Mouse (Mus musculus) megakaryocyte, adult 5-6 weeks (primary cell): ENCODE measurements around the gene Vwa7. TPM values are rescaled to one million over a fixed set of nuclear protein-coding genes. Genes with fewer than 3 reads are reported as not detected.
A peak's percentile ranks its signal among the peaks of the same experiment; 100 is the strongest.
"Not testable (repeated sequence)": the region's sequence is repeated elsewhere in the genome, so short reads cannot be mapped to it uniquely, and the experiment has no call there.

Source experiments
- ATAC-seq: 2 replicates; pipeline ENCODE4 v1.8.0; 2016; ENCODE audit warnings: mild to moderate bottlenecking, inconsistent platforms; ENCODE audit not compliant: poor library complexity, severe bottlenecking
- total RNA-seq, 2 experiments: library from RNA; stranded (forward) in 1 of 2; stranded (reverse) in 1 of 2; fragments of 153-499, 151-499 nt in 1 of 2; fragments of 221-1000, 200-1000 nt in 1 of 2; gene quantifications; 2 replicates each; pipeline versions ENCODE4 v1.2.3 to v1.2.4; 2015 to 2017

Gene Vwa7
- total RNA-seq, 2 experiments from 2014 or later, result 0.11 TPM; not detected in 1

GRCm38 (mm10) chr17:35020551-35020950 lies 4.2 kb downstream of the Vwa7 start:
- no peak for ATAC-seq

- peak; percentile 76 for ATAC-seq
These were observed 4.9 kb downstream of the Vwa7 start for GRCm38 (mm10) chr17:35021163-35021808.

- ATAC-seq, result no peak
These were observed 5.6 kb downstream of the Vwa7 start for GRCm38 (mm10) chr17:35021842-35022477.

GRCm38 (mm10) chr17:35022541-35023060 lies 6.2 kb downstream of the Vwa7 start:
- ATAC-seq, result no peak

- no peak for ATAC-seq
These were observed 6.8 kb downstream of the Vwa7 start for GRCm38 (mm10) chr17:35023221-35023620.

- ATAC-seq, result peak; percentile 83
These were observed 7.4 kb downstream of the Vwa7 start for GRCm38 (mm10) chr17:35023756-35024155.

- ATAC-seq, result no peak
These were observed 7.9 kb downstream of the Vwa7 start for GRCm38 (mm10) chr17:35024261-35024660.

GRCm38 (mm10) chr17:35024691-35025488 lies 8.5 kb downstream of the Vwa7 start:
- no peak for ATAC-seq

- no peak for ATAC-seq
These were observed 9.8 kb downstream of the Vwa7 start for GRCm38 (mm10) chr17:35026206-35026605.

GRCm38 (mm10) chr17:35027277-35028068 lies 11.1 kb downstream of the Vwa7 start, which contains the start of gene Sapcd1:
TSS of gene Sapcd1 (minus strand) at chr17:35028016.
- ATAC-seq, result no peak

- no peak for ATAC-seq
These were observed 11.9 kb downstream of the Vwa7 start for GRCm38 (mm10) chr17:35028315-35028714.

GRCm38 (mm10) chr17:35029691-35030532 lies 13.5 kb downstream of the Vwa7 start:
- ATAC-seq, result peak; percentile 78

- no peak for ATAC-seq
These were observed 14.9 kb downstream of the Vwa7 start for GRCm38 (mm10) chr17:35031272-35031671.

- no peak for ATAC-seq
These were observed 15.5 kb downstream of the Vwa7 start for GRCm38 (mm10) chr17:35031880-35032279.

GRCm38 (mm10) chr17:35032323-35032870 lies 16.0 kb downstream of the Vwa7 start:
- ATAC-seq, result no peak

- not testable (repeated sequence) for ATAC-seq
These were observed 17.3 kb downstream of the Vwa7 start for GRCm38 (mm10) chr17:35033703-35034102.

GRCm38 (mm10) chr17:35034896-35035295 lies 18.5 kb downstream of the Vwa7 start:
- no peak for ATAC-seq

GRCm38 (mm10) chr17:35039121-35039873 lies 22.9 kb downstream of the Vwa7 start:
- ATAC-seq, result no peak

GRCm38 (mm10) chr17:35043794-35044193 lies 27.4 kb downstream of the Vwa7 start:
- ATAC-seq, result no peak
